Mouse (Mus musculus) layer of hippocampus, postnatal 25 days (tissue): ENCODE results near the gene Crocc2. TPM values are rescaled to one million over a fixed set of nuclear protein-coding genes. Genes with fewer than 3 reads are reported as not detected.

ENCODE experiments used
- DNase-seq, 2 experiments: peaks; one replicate each; pipeline ENCODE4 v3.0.0; 2022; ENCODE audit warnings: mixed read lengths in 2 of 2, low spot score in 1 of 2; ENCODE audit errors: extremely low spot score in 1 of 2
- microRNA-seq, 2 experiments: library from miRNA; unstranded; fragments of <30 nt; microRNA quantifications; one replicate each; pipeline ENCODE4 v1.2.0; 2021
- total RNA-seq, 2 experiments: library from RNA; stranded (reverse); gene quantifications; 2 replicates each; pipeline ENCODE4 v1.2.3; 2021

The Crocc2 gene
- total RNA-seq, 2 experiments from 2014 or later, result 0.17 to 0.35 TPM

DNA sequence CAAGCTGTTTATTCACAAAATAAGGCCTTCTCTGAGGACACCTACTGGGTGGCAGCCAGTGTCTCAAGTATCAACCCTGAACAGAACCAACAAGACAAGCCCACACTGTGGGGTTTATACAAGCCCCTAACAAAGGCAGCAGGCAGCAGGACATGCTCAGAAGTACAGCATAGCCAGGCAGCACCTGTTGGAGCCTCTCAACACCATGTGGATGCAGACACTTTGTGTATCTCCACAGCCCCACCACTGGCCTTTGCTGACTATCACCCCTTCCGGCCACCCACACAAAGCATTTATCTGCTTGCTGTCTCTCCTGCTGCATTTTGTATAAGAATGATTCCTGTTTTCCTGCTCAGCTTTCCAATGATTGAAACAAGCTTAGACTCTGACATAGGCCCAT is 89.0 kb downstream of the Crocc2 start:
- DNase-seq, result no peak

DNA sequence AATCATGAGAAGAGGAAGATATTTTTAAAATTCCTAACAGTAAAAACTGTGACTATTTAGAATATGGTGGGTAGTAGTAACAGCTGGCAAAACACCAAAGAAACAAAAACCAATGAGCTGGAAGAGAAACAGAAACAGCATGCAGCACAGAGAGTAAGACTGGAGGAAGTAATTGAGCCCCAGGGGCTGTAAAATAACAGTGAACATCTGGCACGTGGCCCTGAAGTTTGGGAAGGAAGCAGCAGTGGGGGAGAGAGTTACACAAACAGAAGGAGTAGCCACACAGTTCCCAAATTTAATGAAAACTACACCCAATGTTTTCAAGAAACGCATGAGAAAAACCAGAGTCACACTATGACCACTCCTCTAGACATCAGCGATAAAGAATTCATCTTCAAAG is 98.7 kb downstream of the Crocc2 start:
- no peak for DNase-seq

DNA sequence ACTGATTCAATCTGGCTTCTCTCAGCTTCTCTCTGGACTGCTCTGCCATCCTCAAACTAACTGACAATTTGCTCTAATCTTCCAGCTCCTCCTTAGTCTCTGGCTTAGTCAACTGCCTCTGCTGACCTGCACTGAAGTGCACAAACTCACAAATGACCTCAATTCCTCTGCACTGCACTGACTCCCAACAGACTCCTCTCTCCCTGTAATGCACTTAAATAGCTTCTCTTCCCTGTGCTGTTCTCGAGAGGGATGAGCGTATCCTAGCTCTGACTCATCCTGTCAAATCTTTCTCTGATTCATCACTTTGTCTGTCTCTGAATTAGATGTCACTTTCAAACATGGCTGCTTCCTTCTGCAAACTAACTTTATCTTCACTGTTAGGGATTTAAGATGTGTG is 99.7 kb downstream of the Crocc2 start:
- DNase-seq, result no peak

DNA sequence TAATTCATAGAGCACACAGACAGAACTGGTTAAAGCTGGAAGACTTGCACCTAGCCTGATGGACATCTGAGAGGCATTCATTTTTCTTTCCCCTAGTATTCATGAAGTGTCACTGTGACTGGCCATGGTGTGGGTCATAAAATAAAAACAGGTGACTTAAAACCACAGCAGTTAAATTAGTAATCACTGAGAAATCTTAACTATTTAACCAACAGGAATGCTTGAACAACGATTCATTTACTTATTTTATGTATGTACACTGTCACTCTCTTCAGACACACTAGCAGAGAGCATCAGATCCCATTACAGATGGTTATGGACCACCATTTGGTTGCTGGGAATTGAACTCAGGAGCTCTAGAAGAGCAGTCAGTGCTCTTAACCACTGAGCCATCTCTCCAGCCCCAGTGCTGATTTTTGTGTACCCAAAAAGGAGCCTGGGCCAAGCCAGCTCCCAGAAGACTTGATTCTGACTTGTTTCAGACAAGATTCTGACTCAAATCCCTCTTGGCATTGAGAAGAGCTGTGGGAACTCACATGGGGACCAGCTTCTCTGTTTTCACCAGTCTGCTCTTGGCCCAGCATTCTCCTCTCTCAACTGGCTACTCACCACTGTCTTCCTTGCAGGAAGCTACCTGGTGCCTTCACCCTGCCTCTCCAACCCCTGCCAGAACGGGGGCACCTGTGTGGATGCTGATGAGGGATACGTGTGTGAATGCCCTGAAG is 102.2 kb downstream of the Crocc2 start:
- DNase-seq, result no peak

DNA sequence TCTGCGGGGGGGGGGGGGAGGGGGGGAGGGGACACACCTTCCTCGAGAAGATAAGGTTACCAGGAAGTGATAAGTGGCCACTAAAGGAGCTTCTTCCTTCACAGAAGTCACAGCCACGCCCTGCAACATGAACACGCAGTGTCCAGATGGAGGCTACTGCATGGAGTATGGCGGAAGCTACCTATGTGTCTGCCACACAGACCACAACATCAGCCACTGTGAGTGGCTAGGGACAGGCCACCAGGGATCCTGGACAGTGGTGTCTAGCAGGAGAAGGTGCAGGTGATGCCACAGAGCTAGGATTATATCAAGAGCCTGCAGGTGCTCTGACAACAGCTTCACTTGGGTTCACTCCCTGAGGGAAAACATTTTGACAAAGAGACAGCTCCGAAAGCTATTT is 103.2 kb downstream of the Crocc2 start:
- DNase-seq, result no peak

DNA sequence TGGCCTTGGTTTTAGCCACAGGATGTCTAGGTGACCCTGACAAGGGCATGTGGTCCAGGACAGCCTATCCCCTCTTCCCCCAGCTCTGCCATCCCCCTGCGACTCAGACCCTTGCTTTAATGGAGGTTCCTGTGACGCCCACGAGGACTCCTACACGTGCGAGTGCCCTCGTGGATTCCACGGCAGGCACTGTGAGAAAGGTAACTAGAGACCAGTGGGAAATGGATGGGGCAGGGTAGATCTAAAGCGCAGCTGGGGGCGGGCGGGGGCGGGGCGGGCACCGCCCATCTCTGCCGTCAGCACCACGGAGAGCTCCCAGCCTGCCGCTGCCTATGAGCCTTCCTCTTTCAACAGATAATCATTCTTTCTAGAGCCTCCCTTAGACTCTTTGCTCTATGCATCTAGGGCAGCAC is 103.9 kb downstream of the Crocc2 start:
- DNase-seq, result peak in 1 of 2 experiments; percentile 9

DNA sequence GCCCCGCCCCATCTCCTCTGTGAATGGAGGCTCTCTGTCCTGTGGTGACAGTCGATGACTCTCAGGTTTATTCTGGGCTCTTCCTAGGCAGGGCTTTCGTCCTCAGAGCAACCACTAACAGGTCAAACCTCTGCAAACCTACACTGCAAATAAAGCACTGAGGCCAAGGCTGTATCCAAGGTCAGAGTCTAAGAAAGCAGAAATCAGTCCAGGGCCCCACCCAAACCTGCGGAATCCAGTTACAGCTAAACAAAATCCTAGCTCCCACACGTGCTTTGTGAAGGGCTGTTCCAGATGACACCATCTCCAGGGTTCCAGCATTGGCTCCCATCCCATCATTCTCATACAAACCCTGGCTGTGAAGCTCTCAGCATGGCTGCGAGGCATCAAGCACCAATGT is 107.0 kb downstream of the Crocc2 start:
- DNase-seq, result no peak

DNA sequence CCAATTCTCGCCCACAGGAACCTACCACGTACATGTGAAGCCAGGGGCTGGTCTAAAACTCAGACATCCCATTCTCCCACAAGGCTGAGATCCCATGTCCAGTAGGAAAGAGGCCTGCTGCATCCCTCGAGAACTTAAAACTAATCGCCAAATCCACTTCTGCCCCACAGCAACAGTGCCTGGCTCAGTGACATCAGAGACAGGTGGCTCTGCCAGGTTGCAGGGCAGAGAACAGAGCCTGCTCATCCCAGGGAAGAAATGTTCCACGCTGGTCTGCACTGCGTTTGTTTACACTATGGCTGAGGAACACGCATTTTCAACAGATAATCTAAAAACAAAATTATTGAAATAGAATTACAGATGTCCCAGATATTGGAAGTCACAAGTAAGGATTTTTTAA is 108.5 kb downstream of the Crocc2 start:
- no peak for DNase-seq

Small RNA genes within 50 kb of the gene (microRNA-seq; reads per million reads assigned to microRNA genes)
- gene Mir6901, result 0 to 0.18 reads per million in 2 experiments

Other genes starting within 250 kb of the Crocc2 start
- gene Capn10, start 234.3 kb upstream of the Crocc2 start, total RNA-seq, result 10 to 100 TPM; 40.8 to 49.5 TPM
- under 1 TPM; 0.37 to 0.87 TPM for gene Gpr35, start 217.9 kb upstream of the Crocc2 start, total RNA-seq
- not detected for gene Aqp12, start 162.4 kb upstream of the Crocc2 start, total RNA-seq
- gene Kif1a, start 66.8 kb upstream of the Crocc2 start, total RNA-seq, result 100 to 1,000 TPM; 592 to 639 TPM
- gene Agxt, start 33.5 kb upstream of the Crocc2 start, total RNA-seq, result not detected
- gene 2310007B03Rik, start 7.8 kb upstream of the Crocc2 start, total RNA-seq, result not detected
- 1 to 10 TPM; 3.8 to 8.1 TPM for gene Sned1, start 67.1 kb downstream of the Crocc2 start, total RNA-seq
- gene Mterf4, start 137.2 kb downstream of the Crocc2 start, total RNA-seq, result 10 to 100 TPM; 22.6 to 23.1 TPM
- gene Ppp1r7, start 174.1 kb downstream of the Crocc2 start, total RNA-seq, result 10 to 100 TPM; 68.2 to 75.4 TPM
- gene Pask, start 174.8 kb downstream of the Crocc2 start, total RNA-seq, result 1 to 10 TPM; 2.8 to 3.0 TPM
- under 1 TPM in 1 of 2 experiments, not detected in 1; 0.09 TPM for gene Ano7, start 205.2 kb downstream of the Crocc2 start, total RNA-seq